Mouse (Mus musculus) spleen, postnatal 4 days (tissue): Measurements from ENCODE around the gene Ccdc107.
A peak's percentile ranks its signal among the peaks of the same experiment; 100 is the strongest.

ENCODE experiments used
- DNase-seq, 2 experiments: peaks; one replicate each; pipeline ENCODE4 v3.0.0; 2022; ENCODE audit warnings: low spot score in 2 of 2

Ccdc107 gene

DNA sequence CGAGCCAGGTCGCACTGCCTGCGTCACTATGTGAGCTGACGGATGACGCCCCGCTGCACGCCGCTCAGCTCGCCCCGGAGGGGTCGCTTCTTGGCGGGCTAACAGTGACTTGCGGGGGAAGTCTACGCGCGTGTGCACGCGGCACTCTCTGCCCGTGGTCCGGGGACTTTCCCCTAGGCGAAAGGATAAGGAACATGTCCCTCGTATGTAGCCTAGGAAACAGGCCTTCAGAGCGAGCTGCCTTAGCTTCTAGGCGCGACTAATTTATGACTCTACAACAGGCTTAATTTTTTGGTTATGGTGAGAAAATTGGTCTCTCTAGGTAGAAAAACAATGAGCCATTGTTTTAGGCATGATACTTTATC, at the start of gene Ccdc107:
Ccdc107 (plus strand) TSS at position 80 of the 365 bp plus-strand sequence.
- DNase-seq, result peak; percentile 90 to 92

DNA sequence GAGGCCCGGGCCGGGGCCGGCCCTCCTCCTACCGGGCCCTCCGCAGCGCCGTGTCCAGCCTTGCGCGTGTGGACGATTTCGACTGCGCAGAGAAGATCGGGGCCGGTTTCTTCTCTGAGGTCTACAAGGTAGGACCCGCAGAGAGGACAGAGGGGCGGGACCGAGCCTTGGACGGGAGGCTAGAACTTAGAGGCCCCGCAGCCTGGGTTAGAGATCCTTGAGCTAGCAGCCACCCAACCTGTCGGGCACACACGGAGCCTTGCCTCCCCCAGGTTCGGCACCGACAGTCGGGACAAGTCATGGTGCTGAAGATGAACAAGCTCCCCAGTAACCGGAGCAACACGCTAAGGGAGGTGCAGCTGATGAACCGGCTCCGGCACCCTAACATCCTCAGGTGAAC, 49.2 kb upstream of the Ccdc107 start:
- no peak for DNase-seq

DNA sequence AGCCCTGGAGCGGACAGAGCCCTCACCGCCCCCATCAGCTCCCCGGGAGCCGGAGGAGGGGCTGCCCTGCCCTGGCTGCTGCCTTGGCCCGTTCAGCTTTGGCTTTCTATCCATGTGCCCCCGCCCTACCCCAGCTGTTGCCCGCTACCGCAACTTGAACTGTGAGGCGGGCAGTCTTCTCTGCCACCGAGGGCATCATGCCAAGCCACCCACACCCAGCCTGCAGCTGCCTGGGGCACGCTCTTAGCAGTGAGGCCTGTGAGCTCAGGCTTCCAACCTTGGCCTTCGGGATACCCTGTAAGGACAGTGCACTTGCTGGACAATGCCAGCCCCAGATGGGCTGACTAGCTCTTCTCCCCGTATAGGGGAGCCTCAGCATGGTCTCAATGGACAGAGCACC, 45.4 kb upstream of the Ccdc107 start:
- no peak for DNase-seq

DNA sequence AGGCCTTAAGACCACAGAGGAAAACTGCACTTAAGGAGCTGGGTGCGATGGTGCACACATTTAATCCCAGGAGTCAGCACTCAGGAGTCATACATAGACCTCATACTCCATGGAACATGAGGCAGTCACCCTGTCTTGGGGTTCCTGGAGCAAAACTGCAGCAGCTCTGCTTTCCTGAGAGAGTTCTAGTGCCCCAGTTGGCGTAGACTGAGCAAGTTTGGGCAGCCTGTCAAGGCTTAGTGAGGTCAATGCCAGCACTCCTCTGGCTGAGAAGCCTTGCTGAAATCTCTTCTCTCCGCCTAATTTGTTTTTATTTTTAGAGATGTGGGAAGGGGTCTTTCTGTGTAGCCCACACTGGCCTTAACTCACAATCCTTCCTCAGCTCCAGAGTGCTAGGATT, 44.1 kb upstream of the Ccdc107 start:
- DNase-seq, result no peak

DNA sequence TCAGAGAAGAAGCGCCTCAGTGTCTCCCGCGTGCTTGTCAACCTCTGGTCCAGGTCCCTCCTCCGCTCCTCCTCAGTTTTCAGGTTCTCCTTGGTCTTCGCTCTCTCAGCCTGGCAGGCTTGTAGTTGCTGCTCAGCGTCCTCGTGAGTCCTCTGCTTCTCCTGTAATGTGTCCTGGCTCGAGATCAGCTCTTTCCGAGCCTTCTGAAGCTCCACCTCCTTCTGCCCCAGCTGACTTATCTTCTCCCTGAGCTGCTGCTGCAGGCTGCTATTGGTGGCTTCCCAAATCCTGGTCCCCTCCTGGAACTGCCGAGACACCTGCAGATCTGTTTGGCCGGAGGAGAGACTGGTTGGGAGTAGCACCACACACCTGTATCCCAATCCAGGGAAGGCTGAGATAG, 40.4 kb upstream of the Ccdc107 start:
- DNase-seq, result no peak

DNA sequence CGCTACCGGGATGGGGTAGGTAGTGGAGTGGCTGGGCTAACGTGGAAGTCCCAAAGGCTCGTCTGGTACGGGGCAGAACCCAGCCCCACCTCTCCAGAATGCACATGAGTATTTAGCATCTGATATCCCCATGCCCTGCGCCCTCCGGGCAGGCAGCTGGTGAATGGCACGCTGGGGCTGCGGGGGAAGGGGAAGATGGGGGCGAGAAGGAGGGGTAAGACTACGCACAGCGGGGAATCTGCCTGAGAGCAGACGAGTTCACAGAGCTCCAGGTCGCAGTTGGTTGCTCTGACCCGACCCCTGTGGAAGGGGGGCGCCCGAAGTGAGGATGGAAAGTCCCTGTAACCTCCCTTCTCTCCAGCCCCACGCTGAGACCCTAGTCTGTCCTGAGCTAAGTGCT, 39.3 kb upstream of the Ccdc107 start:
- DNase-seq, result no peak

DNA sequence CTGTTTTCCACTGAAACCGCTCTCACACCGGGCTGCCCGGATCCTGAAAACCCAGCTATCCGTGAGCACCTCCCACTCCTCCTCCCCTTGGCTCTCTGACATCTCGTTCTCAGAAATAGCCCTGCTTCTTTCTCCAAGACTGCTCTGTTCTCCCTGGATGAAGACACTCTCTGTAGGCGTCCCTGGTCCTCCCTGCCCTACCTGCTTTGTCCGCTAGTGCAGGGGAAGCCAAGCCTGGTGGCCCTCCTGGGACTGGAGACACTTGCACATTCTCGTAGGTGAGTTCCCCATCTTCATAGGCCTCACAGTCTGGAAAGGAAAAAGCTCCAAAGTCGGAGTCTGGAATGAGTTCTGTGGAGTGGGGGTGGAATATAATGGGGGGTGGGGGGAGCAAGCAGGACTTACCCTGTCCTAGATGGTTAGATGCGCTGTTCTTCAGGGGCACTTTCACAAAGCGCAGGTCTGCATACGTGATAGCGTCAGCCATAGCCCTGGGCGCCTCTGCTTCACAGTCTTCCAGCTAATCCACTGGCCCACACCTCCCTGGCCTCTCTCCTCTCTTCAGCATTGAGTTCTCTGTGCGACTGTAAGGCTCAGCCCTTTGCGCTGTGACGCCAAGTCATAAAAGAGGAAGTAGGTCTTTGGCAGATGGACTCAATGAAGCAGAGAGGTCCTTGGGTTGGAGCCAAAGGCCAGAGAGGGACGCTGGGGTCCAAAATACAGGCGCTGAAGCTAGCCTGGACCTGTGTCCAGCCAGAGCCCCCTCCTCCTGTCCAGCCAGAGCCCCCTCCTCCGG, 38.5 kb upstream of the Ccdc107 start, which contains the start of gene Cd72:
Cd72 (minus strand) TSS at position 588 of the 796 bp plus-strand sequence.
- peak; percentile 35 to 69 for DNase-seq

DNA sequence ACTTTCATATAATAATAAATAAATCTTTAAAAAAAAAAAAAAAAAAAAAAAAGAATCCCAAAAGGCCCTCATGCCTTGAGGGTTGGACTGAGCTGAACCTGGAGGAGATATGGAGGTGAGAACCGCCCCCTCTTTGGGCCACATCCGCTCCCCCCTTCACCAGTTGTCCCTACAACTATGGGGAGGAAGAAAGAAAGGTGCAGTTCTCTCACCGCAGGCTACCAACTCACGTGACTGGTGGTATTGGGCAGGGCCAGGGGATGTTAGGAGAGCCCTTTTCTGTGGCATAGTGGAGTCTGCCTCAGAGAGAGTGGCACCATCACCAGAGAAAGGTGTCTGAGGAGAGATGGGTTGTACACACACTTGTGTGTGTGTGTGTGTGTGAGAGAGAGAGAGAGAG, 36.2 kb upstream of the Ccdc107 start:
- DNase-seq, result peak; percentile 38 to 69

DNA sequence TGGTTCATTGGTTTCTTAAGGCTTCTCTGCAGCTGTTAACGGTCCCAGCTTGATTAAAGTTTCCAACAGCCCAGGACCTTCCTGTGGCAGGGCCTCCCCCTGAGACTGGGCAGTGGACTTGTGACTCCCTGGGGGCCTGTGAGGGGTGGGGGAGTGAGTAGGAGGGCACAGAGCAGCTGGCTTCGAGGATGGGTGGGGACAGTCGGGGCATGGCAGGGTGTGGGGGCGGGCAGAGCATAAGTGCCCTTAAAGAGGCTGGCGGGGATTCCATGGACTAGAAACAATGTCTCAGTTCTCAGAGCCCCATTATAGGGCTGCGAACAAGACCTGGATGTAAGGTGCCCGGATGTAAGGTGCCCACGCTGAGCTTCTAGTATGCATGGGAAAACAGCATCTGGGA, 35.6 kb upstream of the Ccdc107 start:
- DNase-seq, result peak; percentile 57 to 72

DNA sequence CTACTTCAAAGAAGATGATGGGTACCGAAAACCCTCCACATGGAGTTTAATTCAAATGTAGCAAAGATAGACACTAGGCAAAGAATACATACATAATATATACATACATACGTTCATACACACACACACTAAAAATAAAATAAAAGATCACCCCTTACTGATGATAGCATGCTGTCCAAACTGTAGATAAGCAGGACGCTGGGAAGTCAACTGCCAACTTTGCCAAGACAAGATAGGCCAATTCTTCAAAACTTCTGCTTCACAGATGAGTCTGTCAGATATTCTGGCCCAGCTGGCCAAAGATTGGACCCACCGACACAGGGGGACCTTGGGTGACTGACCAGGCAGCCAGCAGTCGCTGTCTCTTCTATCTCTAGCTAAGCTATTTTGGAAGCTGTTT, 29.6 kb upstream of the Ccdc107 start:
- DNase-seq, result no peak

DNA sequence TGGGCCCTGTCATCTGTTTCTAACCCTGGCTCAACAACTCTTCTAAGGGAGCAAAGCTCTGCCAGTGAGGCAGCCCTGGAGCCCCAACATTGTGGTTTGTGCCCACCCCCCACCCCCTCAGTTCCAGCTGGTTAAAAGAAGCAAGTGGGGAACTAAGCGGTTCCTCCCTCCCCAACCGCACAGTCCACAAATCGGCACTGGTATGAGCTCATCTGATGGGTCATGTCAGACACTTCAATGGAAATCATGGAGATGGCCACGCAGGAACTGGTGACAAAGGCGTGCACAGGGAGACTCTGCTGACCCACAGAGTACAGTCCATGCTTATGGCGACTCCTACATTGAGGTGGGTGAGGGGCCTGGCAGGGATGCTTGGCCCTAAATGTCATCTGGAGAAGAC, 26.8 kb upstream of the Ccdc107 start:
- DNase-seq, result no peak

DNA sequence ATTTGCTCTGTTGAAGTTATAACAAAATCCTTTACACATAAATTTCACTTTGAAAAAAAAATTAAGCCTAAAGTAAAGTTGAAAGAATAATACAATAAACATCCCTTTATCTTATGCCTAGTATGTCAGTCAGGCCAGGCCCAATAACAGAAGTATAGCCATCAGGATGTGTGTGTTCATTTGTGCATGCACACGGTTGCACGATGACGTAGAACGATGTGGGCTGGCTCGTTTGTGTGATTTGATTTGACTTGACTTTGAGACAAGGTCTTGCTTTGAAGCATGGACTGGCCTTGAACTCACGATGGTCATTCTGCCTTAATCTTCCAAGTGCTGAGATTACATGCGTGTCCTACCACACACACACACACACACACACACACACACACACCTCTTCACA, 25.8 kb upstream of the Ccdc107 start:
- no peak for DNase-seq

DNA sequence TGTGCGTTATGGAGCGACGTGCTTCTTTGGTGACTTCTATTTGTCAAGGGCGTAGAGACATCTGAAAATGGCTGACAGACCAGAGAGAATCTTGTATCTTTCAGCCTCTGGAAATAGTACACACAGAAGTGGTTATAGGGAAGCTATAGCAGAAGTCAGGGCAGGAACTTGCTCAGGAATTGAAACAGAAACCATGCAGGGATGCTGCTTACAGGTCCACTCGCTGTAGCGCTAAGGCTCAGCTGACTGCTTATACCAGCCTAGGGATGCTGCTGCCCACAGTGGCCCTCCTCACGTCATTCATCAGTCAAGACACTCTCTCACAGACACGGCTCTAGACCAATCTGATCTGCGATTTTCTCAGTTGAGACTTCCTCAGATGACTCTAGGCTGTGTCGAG, 22.4 kb upstream of the Ccdc107 start:
- DNase-seq, result no peak

DNA sequence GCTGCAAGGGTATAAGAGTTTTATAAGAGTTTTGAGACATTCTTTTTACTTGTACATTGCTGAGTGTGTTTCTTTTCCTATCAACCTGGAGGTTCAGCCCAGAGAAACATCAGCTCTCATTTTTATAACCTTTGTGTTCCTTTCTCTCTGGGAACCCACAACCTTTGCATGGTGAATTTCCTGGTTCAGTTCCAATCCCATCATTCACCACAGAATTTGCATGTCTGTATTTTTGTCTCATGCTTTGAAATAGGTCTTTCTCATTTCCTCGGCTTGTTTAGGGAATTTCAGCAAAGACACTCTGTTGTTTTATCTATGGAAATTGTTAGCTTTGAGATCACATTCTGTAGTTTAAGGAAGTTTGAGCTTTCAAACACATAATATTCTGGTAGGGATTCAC, 19.1 kb upstream of the Ccdc107 start:
- DNase-seq, result no peak

DNA sequence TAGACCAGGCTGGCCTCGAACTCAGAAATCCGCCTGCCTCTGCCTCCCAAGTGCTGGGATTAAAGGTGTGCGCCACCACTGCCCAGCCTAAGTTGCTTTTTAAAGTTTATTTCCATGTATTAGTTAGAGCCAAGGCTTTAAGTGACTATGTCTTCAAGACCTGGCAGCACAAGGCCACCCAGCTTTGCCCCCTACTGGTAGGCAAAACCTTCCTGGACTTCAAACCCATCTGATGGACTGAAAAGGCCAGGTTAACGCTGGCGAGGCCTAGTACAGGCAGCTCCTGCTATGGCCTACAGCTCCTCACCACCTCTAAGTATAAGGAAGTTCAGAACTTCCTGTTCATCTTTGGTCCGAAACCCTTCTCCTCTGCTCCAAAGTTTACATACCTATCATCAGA, 16.1 kb upstream of the Ccdc107 start:
- DNase-seq, result no peak

DNA sequence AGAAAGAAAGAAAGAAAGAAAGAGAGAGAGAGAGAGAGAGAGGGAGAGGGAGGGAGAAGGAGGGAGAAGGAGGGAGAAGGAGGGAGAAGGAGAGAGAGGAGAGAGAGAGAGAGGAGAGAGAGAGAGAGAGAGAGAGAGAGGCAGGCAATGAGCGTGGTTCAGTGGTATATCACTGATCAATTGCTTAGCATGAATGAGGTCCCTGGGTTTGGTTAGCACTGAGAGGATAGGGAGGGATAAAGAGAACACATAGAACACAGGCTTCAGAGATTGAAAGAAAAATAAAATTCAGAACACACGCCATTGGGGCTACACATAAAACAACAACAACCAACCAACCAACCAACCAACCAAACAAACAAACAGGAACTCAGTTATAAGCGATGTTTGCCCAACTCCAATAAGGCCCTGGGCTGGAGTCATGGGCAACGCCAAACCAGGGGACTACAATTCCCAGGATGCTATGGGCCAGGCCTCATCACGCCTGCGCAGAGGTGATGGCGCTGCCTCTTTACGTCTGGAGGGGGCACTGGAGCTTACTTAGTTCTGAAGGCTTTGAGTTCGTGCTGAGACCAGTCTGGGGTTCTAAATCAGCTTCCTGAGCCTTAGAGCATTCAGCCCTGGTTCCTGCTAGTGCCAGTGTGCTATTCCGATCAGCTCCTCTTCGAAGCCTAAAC, 14.7 kb upstream of the Ccdc107 start:
- peak; percentile 88 to 93 for DNase-seq

DNA sequence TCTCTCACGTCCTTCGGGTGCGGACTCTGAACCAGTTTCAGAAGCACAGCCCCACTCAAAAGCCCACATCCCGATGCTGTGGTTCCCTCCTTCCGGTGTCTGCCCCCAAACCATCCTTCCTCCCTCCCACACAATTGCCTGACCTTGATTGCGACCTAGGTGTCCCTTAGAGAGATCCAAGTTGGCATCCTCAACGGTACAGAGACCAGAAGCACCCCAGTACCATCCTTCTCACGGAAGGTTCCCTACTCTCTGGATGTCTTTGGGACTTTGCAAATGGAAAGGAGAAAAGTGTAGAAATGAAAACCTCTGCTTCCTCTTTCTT, 14.2 kb upstream of the Ccdc107 start:
- no peak for DNase-seq

DNA sequence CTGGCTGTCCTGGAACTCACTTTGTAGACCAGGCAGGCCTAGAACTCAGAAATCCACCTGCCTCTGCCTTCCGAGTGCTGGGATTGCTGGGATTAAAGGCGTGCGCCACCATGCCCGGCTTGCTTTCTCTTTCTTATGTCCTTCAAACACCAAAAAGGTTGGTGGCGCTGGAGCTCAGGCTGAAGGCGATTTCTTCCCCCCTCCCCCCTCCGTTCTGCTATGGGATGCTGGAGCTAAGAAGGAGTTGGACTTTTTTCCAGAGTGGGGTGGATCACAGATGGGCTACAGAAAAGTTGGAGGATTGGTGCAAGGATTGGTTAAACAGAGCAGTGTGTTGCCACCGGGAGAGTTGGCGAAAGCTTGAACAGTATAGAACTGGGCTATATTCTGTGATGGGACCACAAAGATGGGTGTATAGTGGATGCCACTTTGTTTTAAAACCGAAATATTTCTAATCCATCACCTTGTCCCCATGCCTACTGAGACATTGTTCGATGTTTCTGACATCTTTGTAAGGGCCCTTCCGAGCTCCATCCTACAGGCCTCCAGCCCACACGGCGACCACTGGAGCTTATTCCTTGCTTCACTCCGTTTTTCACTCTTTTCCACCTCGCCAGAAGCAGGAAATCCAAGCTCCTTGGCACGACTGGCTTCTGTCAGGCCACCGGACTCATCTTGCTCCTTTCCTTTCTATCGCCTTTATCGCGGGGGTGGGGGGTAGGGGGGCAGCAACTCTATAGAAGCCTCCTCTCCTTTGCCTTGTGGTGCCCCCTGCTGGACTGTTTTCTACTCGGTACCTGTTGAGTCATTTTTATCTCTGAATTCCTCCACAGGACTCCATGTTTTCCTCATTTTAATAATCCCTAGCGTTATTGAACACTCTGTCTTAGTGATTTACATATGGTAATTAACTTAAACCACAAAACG, 13.5 kb upstream of the Ccdc107 start:
- peak; percentile 77 to 91 for DNase-seq

DNA sequence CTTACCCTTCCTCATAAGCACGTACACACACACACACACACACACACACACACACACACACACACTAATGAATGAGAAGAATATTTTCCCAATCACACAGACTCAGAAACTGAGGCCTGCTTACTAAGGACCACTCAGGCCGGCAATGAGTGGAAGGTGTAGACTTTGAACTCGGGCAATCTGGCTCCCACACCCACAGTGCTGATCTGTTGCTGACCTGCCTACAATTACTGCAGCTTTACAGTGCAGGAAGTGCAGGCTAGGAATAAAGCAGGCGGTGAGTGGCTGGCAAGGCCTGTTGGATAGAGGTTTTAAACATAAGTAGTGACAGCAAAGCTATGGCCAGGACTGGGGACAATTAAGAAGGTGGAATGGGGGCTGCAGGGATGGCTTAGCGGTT, 11.7 kb upstream of the Ccdc107 start:
- DNase-seq, result no peak

DNA sequence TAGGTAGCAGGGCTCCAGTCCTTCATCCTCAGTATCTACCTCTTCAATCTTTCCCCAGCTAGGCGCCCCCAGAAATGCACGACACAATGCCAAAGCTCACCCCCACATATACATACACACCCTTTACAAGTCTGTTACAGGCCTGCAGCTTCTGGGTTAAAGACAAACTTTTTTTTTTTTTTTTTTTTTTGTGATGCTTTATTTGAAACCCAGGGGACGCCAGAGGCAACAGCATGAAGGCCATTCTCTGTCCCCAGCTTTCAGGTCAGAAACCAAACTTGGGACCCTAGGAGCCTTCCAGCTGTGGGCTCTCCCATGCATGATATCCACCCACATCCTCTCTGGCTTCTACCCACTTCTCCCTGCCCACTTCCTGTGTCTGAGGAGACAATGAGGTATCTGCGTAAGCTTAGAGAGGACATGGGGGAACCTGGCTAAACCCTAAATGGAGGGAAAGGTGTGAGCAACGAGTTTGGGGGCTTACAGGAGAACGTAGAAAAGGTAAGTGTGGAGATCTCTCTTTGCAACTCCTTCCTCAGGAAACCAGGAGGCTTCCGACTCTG, 10.7 kb upstream of the Ccdc107 start:
- DNase-seq, result no peak

DNA sequence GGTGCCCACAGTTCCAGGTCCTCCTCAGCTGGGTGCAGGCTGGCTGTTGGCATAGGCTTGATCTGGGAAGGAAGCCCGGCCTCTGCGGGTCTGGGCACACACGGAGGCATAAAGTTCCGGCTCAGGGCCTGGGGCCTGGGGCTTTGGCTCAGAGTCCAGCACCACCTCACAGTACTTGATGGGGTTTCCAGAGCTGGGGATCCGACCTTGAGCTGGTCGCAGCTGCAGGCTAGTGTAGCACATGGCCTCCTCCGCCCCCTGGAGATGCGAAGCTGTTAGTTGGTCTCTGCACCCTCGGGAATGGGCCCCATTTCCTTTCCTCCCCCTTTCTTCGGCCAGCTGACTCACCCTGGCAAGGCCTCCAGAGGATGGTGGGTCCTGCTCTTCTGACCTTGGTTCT, 10.1 kb upstream of the Ccdc107 start:
- no peak for DNase-seq

DNA sequence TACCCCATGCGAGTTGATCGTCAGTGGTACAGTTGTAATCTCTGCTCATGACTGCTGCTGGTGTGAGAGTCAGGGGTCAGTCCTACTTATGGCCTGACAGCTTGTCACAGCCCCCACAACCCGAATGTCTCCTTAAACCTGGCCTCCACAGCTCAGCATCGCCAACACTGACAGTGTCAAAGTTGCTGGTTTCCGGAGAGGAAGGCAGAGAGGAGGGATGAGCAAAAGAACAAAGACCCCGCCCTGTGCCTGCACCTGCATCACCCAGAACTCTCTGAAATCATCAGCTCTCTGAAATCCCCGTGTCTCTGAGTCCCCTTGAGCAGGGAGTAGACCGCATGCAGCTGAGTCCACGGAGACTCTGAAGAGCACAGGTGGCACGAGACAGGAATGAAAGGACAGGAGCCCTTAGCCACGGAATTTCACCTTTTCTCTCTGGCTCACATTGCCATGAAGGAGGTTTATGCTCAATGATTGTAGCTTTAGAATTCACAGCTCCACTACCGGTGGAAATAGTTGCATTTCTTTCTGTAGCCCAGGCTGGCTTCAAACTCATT, 9.1 kb upstream of the Ccdc107 start, which contains the start of gene Sit1:
Sit1 (minus strand) TSS at position 200 of the 557 bp plus-strand sequence.
- no peak for DNase-seq
